Mouse (Mus musculus) layer of hippocampus, postnatal 10 days (tissue): ENCODE data around the gene Oas1a. TPM values are rescaled to one million over a fixed set of nuclear protein-coding genes. Genes with fewer than 3 reads are reported as not detected.
"Not testable (repeated sequence)": the region's sequence is repeated elsewhere in the genome, so short reads cannot be mapped to it uniquely, and the experiment has no call there.

ENCODE experiments used
- DNase-seq, 2 experiments: peaks; one replicate each; pipeline ENCODE4 v3.0.0; 2021; ENCODE audit warnings: low spot score in 2 of 2
- long read RNA-seq: library from polyadenylated mRNA; stranded (forward); transcript quantifications from one replicate; pipeline ENCODE4 v2.0.0, GENCODE M21; 2023
- total RNA-seq, 2 experiments: library from RNA; stranded (reverse); gene quantifications; 2 replicates each; pipeline ENCODE4 v1.2.3; 2021

Oas1a gene
- under 1 TPM in 1 of 2 experiments, not detected in 1; 0.25 TPM for total RNA-seq
- long read RNA-seq, result 0 reads

DNA sequence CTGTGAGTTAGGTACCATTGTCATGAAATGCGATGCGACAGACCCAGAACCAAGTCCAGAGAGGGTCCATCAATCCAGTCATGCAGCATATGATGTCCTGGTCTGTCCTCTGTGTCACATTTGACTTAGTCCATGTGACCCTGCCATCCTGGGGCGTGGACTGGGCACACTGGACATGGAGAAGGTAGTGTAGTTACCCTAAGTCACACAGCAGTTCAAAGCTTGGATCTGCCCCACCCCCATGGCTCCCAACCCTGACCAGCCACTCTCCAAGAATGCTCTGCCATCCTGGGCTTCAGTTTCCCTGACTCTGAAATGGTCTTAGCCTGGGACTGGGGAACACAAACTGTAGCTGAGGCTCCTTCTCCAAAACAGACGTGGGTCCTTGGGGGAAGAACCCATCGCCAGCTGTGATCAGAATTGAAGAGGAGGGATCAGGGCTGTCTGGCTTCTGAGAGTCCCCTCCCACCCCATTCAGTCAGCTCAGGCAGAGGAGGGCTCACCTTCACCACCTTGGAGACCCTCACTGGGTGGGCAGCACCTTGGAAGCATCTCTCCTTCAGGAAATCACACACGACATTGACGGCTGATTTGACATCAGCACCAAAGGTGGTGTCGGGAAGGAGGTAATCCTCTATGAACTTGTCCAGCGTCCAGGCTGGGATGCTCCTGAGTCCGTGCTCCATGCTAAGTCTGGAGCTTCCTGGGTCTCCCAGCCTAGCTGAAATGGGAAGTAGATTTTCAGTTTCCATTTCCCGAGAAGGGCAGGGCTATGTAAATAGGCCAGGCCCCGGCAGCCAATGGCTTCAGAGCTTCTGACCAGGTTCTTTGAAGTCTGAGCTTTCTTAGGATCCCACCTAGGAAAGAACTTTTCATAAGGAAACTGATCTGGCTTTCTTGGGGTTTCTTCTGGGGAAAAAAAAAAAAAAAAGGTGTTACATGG is at the start of gene Oas1a:
Oas1a (minus strand) TSS at position 731 of the 943 bp plus-strand sequence.
- DNase-seq, result not testable (repeated sequence)

DNA sequence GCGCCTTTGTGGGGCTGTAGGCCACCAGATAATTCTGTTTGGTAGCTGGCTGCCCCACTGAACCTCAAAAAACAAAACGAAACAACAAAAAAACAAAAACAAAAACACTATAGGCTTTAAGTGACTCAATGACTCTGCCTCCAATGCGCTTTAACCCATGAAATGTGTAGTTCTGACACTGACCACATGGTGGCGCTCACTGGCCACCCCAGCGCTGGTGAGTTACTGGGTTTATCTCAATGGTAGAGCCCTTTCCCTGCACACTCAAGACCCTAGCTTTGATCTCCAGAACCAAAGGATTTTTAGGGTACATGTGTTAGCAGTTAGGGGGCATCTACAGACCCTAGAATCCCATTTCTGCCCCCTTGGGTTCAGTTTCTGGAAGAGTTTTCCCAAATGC is 46.7 kb upstream of the Oas1a start:
- peak; percentile 67 to 73 for DNase-seq

- DNase-seq, result no peak
These were observed 45.0 kb upstream of the Oas1a start for GRCm38 (mm10) chr5:120952242-120952770.

DNA sequence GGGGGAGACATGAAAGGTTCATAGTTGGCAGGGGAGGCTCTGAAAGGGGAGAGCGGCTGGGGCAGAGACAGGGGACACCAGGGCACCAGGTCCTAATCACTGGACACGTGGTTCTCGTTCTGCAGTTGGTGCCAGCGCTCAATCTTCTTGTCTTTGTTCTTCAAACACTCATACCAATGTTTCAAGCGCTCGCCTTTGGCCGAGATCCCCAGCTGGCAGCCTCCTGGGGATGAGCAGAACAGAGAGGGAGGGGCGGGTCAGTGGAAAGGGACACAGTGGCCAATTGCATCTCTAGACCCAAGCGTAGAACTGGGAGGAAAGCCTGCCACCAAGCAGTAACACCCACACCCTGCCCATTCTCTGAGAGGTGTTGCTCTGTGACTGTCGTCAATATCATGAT is 34.8 kb upstream of the Oas1a start:
- DNase-seq, result peak in 1 of 2 experiments; percentile 38

GRCm38 (mm10) chr5:120938586-120938985 is 31.3 kb upstream of the Oas1a start:
- no peak for DNase-seq

- DNase-seq, result no peak
These were observed 30.5 kb upstream of the Oas1a start for GRCm38 (mm10) chr5:120937841-120938240.

DNA sequence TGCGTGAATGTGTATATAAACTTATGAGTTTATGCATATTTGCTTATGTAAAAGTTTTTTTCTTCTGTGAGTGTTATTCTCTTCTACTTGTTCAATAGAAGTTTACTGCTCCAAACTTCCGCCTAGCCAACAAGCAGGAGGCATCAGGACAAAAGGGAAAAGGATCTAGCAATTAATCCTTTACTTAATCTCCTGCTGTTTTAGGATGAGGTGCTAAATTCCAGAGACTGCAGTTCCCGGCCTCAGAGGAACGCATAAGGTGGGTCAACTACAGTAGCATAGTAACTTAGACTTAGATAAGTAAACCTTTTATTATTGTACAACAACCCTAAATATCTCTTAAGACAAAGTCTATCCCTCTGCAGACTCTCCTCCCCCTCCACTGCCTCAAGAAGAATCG is 26.6 kb upstream of the Oas1a start:
- DNase-seq, result no peak

GRCm38 (mm10) chr5:120927036-120927435 is 19.7 kb upstream of the Oas1a start:
- DNase-seq, result no peak

GRCm38 (mm10) chr5:120926311-120926710 is 19.0 kb upstream of the Oas1a start:
- DNase-seq, result not testable (repeated sequence)

DNA sequence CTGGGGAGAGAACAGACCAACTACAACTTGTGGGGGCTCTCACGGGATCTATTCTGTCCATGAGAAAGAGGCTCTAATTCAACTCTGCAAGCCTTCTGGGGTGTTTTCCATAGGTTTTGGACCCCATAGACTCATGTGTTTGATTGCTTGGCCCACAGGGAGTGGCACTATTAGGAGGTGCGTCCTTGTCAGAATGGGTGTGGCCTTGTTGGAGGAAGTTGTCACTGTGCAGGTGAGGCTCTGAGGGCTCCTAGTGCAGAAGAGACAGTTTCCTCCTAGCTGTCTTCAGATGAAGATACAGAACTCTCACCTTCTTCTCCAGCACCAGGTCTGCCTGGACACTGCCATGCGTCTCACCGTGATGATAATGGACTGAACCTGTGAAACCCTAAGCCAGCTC is 17.2 kb upstream of the Oas1a start:
- not testable (repeated sequence) for DNase-seq

GRCm38 (mm10) chr5:120923969-120924368 is 16.6 kb upstream of the Oas1a start:
- no peak for DNase-seq

- no peak for DNase-seq
These were observed 13.0 kb upstream of the Oas1a start for GRCm38 (mm10) chr5:120920296-120920695.

GRCm38 (mm10) chr5:120919156-120919935 is 12.0 kb upstream of the Oas1a start:
- DNase-seq, result not testable (repeated sequence)

DNA sequence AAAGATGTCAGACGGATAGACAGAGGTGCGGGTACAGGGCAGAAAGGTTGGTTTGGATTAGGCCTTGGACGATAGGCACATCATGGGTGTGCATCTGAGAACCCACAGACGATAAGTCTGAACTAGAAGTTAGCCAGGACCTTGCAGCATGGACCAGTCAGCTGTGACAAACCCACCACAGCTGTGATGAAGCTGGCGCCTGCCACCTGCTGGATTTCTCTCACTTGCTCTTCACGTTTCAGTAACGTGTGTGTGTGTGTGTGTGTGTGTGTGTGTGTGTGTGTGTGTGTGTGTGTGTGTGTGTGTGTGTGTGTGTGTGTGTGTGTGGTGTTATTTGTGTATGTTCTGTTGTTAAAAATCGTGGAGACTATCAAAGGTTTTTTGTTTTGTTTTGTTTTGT is 6.9 kb upstream of the Oas1a start, which contains the start of gene Oas1d:
Oas1d (plus strand) TSS at position 333 of the 400 bp plus-strand sequence.
- not testable (repeated sequence) for DNase-seq

- DNase-seq, result no peak
These were observed 1.0 kb upstream of the Oas1a start for GRCm38 (mm10) chr5:120908196-120908920.

DNA sequence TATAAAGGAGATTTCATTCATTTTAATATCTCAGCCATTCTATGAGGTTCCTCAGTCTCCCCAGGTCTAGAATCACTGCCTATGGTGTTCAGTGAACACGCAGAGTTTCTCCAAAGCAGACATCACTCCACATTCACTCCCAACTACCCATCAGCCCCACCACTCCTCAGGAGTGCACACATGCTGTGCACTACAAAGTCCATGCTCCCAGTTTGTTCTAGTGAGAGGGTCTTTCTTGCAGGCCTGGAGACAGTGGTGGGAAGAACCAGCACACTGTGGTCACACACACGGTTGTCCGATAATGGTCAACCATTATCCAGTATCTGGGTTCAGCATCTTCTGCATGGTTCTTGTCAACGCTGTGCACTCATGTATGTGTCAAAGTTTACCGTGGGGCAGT is 5.3 kb downstream of the Oas1a start:
- no peak for DNase-seq

GRCm38 (mm10) chr5:120900666-120901065 is 6.7 kb downstream of the Oas1a start:
- no peak for DNase-seq

DNA sequence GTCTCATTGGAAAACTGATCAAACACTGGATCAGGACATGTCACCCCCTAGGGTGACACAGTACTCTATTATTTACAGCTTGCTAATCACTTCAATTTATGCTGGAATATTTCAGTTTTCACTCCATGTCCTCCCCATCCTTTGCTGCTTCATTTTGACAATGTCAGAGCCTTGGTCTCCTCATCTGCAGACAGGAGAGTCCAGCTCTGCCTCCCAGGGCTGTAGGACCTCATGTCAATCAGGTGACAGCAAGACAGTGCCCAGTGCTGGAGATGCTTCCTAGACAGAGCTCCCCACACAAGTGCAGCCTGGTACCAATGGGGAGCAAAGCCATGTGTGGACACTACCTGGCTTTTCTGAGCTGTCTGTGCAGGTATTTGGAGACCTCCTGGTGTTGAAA is 8.6 kb downstream of the Oas1a start:
- DNase-seq, result no peak

DNA sequence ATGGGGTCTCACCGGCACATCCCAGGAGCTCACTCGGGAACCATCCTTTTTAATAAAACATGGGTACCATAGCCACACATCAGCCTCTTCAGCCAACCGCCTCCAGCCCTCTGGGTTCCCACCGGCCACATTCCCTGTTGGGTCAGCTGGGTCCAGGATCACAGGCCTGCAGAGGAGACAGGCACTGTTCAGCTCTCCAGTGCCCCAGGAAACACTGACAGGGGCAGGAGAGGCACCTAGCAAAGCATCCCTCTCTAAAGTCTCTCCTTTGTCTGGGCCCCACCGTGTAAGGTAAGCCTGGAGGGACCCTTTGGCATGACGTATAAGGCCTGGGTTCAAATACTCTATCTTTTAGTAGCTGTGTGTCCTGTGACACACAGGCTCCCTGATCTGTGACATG is 9.0 kb downstream of the Oas1a start:
- no peak for DNase-seq

- DNase-seq, result no peak
These were observed 12.0 kb downstream of the Oas1a start for GRCm38 (mm10) chr5:120895231-120895900.
